Mouse (Mus musculus) testis, adult 2 months (tissue): ENCODE results near the gene Itgb5.

Experiments used
- CTCF ChIP-seq: fragments of 200-500 bp; IDR thresholded peaks from 2 replicates; pipeline ENCODE4 v1.5.1; 2012; ENCODE audit warnings: low read depth, mild to moderate bottlenecking, inconsistent platforms, low read length, moderate library complexity; ENCODE audit not compliant: control insufficient read depth, insufficient read depth, insufficient replicate concordance
- POLR2A ChIP-seq: fragments of 200-500 bp; IDR thresholded peaks from 2 replicates; pipeline ENCODE4 v1.6.1; 2012; ENCODE audit warnings: low read depth, mild to moderate bottlenecking, inconsistent platforms, low read length, moderate library complexity; ENCODE audit not compliant: control insufficient read depth

- TF ChIP-seq CTCF = no peak
- no peak for TF ChIP-seq POLR2A
These were observed 14.7 kb downstream of the Itgb5 start for GRCm38 (mm10) chr16:33844150-33844611.
